Mouse (Mus musculus) cerebellum, postnatal 4 days (tissue): ENCODE measurements around the gene Itpka.
"Not testable (repeated sequence)": the region's sequence is repeated elsewhere in the genome, so short reads cannot be mapped to it uniquely, and the experiment has no call there.

Experiments
- DNase-seq, 2 experiments: peaks; one replicate each; pipeline ENCODE4 v3.0.0; 2022; ENCODE audit warnings: low spot score in 2 of 2, mixed read lengths in 1 of 2

Itpka gene

DNA sequence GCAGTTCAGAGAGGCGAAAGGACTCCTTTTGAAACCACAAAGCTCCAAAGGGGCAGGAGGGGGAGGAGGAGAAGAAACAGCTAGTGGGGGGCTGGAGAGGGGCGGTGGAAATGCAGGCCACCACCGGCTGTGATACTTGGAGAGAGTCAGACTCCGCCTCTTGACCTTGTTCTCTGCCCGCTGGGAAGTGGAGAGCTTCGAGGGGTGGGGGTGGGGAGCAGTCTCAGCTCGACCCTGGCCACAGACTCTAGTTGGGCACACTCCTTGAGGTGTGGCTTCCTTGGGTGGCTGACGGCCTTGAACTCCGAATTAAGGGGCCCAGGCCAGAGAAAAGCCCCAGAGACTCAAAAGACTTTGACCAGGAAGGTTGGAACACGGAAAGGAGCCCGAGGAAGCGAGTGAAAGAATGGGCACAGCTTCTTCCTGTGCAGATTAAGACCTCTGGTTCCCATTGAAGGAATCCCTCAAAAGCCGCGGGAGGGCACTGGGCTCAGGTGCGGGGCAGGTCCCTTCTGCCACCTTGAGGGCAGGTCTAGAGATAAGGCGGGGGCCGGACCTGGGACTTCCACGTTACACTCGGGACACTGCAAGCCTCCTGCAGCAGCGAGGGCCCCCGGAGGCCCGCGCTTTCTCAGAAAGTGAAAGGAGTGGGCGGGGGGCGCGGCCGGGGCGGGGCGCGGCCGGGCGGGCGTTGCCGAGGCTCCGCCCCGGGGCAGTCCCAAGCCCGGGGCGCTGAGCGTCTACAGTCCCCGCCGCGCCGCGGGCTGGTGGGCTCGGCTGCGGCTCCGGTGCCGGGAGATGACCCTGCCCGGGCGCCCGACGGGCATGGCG lies at the start of gene Itpka:
Gene Itpka (plus strand): TSS at position 757 of the 831 bp plus-strand sequence.
- peak in 1 of 2 experiments; percentile 24 for DNase-seq

DNA sequence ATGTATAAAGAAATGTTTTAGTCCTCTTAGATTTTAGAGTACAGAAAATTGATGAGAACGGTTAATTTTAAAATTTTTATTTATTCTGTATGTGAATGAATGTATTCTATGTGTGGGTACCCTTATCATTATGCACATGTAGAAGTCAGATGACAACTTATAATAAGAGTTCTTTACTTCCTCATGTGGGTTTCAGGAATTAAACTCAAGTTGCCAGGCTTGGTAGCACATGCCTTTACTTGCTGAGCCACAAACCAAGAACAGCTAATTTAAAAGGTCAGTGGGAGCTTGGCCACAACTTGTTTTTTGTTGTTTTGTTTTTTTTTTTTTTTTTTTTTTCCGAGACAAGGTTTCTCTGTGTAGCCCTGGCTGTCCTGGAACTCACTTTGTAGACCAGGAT lies 47.3 kb upstream of the Itpka start:
- DNase-seq, result no peak

DNA sequence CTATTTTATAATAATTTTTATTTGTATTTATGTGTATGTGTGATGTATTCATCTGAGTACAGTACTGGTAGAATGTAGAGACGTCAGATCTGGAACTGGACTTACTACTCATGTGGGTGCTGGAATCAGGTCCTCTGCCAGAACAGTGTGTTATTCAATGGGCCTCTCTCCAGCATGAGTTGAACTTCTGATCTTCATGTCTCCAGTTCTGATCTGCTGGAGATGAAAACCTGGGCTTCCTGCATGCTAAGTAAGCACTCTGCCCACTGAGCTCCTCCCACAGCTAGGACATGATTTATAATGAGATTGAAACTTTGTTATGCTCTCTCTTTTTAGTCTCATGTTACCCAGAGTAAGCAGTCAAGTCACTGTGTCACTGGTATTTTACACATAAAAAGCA lies 46.0 kb upstream of the Itpka start:
- no peak for DNase-seq

DNA sequence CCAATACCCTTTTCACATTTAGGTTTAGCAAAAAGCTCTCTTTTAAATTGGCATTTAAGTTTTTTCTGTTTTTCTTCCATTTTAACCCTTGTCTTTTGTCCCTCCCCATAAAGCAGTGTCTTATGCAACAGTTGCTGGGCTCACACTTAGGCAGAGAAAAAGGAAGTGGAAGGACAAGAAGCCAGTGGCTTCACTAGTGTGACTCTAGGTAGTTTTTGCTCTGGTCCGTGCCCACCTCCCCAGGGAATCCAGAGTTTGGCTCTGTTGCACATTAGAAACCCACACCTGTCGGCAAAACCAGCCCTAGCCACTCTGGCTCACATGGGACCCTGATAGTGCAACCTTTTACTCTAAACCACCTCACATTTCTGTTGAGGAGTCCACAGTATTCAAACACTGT lies 43.7 kb upstream of the Itpka start:
- DNase-seq, result no peak

DNA sequence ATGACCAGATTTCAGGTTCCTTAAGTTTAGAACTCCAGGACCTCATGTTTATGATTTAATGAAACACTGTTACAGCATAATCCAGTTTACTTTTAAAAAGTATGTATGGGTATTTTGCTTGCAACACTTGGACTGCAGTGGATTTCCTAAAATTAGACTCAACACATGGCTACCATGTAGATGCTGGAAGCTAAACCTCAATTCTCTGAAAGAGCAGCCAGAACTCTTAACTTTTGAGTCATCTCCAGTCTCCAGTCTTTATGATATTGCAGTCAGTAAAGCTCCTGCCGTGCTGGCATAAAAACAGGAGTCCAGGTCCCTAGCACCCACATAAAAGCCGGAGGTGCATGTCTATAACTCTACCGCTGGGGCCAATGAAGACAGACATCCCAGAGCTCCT lies 42.2 kb upstream of the Itpka start:
- DNase-seq, result no peak

DNA sequence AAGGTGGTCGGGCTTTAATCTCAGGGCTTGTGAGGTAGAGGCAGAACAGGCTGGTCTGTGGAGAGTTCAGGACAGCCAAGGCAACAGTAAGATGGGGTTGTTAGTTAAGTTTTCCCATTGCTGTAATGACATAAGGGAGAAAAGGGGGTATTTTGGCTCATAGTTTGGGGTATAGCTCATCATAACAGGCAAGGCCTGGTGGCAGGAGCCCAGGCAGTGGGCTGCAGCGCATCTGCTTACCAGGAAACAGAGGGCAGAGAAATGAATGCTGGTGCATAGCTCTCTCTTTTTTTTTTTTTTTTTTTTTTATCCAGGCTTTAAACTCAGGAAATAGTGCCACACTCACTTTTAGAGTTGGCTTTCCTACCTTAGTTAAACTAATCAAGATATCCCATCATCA lies 39.0 kb upstream of the Itpka start:
- DNase-seq, result no peak

DNA sequence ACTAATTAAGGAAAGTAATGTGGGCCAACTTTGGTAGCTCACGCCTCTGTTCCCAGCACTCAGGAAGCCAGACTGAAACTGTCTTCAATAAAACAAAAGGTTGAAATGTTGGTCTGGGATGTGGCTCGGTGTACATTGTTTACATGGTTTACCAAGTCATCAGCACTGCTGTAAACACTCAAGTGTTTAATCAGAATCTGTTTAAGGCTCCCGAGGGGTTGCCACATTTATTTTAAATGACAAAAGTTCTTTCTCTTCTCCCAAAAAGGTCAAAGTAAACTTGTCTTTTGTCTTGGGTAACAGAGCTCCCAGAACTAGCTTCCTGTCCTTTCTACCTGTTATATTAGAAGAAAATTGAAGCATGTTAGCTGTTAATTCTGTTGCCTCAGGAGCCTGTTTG lies 34.5 kb upstream of the Itpka start:
- DNase-seq, result no peak

DNA sequence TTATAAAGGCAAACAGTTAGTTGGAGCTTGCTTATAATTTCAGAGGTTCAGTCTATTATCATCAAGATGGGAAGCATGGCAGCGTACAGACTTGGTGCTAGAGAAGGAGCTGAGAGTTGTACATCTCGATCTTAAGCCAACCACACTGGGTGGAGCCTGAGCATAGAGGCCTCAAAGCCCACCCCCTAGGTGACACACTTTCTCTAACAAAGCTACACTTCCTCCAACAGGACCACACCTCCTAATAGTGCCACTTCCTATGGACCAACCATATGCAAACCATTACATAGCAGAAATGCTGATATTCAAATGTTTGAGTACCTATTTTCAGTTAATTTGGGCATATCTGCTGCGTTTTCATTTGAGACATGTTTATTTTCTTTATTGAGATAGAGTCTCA lies 32.1 kb upstream of the Itpka start:
- no peak for DNase-seq

DNA sequence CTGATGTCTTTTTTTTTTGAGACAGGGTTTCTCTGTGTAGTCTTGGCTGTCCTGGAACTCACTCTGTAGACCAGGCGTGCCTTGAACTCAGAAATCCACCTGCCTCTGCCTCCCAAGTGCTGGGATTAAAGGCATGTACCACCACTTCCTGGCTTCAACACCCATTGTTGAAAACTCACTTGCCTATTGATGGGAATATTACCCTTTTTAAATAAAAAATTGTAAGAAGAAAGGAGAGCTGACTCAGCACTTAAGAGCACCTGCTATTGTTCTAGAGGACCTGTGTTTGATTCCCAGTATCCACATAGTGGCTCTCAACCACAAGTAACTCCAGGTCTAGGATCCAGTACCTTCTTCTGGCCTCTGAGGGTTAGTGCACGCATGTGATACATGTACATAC lies 26.3 kb upstream of the Itpka start:
- DNase-seq, result not testable (repeated sequence)

DNA sequence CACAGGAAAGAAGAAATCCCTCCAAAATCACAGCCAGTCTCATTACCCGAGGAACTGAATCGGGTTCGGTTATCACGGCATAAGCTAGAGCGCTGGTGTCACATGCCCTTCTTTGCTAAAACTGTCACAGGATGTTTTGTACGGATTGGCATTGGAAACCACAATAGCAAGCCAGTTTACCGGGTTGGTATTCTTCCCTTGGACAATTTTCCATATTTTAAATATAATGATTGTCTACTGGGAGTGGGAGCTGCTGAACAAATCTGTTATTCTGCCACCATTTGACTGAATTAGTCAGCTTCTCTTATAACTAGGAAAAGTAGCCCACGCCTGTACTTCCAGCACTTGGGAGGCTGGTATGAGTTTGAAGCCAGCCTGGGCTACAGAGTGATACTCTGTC lies 21.1 kb upstream of the Itpka start:
- DNase-seq, result no peak

DNA sequence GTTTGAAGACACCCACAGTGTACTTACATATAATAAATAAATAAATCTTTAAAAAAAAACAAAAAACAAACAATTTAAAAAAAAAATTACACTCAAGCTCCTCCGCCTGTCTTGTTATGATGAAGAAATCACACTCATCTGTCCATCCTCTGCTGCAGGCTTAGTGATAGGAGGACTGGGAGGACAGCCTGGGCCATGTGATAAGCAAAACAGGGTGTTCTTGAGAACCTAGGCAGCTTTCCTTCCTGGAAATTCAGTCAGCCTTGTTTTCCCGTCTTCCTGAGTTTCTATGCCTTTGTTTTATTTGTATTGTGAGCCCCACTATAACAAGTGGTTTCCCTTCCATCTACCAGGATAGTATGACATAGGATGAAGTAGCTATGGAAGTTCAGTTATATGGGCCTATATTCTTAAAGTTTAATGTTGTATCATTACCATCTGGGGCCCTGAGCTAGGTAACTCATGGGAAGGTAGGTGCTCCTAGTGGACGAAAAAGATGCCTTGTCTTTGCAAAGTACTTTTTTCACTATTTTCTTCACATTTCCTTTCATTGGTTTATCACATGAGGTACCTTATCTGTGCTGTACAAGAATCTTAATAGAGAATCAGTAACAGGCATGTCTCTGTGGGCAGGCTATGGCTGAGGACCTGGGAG lies 14.2 kb upstream of the Itpka start:
- DNase-seq, result no peak

DNA sequence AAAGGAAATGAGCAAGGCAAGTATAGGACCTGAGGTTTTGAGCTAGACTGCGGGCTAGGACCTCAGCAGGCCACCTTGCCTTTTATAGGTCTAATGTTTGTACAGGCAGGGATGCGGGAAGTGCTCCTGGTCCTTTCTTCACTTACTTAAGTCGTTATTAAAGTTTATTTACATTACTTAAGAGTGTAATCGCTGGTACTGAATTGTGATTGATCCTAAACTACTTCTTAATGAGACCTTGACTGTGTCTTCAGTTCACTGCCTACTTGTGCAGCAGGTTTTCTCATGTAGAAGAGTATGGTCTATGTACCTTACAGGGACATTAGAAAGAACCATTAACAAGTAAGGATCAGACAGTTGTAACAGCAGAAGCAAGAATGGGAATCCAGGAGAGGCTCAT lies 11.4 kb upstream of the Itpka start:
- DNase-seq, result no peak

DNA sequence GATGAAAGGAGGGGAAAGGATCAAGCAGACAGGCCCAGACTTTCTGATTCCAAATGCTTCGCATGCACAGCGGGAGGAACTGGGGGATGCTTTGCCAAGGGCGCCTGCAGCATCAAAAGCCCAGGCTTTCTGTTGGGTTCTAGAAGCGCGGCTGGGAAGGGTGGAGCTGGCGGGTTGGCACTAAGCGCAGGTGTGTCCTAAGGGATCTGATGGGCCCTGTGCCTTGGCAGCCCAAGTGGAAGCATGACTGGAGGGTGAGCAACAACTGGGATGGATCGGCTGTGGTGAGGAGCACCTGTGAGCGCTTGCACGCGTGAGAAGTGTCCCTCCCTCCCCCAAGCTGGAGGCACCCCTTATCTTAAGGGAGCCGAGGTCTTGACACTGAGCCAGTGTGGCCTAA lies 5.0 kb upstream of the Itpka start:
- no peak for DNase-seq

DNA sequence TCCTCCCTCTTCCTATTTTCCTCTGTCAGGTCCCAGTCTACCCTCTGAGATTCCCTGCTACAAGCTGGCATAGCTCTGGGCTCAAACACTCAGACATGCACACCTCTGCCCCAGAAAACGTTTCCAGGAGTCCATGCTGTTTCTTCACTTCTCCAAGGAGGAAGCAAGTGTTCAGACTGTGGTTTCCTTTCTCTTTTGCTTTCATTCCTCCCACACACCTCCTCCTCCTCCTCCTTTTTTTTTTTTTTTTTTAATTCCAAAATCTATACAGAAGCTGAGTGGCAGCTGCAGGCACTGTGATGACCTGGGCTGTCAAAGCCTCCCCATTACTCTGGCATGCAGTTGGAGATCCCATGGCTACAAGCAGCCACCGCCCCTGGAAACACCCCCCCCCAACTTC lies 1.6 kb upstream of the Itpka start:
- no peak for DNase-seq

DNA sequence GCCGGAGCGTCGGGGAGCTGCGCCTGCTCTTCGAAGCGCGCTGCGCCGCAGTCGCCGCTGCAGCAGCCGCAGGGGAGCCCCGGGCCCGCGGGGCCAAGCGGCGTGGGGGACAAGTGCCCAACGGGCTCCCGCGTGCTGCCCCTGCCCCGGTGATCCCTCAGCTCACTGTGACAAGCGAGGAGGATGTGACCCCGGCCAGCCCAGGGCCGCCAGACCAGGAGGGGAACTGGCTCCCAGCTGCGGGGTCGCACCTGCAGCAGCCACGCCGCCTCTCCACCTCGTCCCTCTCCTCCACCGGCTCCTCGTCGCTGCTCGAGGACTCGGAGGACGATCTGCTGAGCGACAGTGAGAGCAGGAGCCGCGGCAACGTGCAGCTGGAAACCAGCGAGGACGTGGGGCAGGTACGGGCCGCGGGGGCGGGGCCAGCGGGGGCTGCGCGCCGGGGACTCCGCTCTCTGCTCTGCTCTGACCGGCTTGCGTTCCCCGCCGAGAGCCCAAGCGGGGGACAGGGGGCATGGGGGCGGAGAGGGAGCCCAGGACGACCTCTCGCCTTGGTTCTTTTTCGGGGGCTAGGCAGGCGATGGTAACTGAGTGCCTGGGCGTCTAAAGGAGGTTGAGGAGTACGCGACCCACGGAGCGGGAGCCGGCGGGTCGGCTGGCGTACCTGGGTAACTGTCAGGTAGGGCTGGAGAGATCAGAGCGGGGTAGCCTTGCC lies 481 bp downstream of the Itpka start:
- DNase-seq, result peak in 1 of 2 experiments; percentile 12

DNA sequence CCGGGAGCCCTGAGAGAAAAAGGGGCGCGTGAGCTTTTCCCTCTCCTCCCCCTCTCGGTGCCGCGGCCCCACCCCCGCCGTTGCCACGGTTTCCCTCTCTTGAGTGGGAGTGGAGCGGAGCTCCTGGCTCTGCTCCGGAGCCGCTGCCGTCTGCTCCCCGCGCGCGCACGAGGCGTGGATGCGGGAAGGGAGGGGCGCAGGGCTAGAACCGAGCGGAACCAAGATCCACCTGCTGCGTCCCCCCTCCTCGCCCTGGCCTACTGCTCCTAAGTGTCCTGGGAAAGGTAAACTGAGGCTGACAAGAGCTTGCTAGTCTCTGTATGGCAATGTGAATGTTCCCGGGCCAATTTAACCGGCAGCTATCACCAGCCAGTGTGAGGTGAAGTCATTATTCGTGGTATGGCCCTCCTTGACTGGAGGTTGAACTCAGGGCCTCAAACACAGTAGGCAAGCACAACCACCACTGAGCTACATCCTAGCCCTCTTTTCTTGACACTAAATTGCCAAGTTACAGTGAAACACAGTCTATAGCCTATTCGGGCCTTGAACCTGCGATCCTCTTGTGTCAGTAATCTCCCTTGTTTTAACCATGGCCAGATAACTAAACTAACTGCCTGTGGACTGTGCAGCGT lies 1.2 kb downstream of the Itpka start:
- DNase-seq, result no peak

DNA sequence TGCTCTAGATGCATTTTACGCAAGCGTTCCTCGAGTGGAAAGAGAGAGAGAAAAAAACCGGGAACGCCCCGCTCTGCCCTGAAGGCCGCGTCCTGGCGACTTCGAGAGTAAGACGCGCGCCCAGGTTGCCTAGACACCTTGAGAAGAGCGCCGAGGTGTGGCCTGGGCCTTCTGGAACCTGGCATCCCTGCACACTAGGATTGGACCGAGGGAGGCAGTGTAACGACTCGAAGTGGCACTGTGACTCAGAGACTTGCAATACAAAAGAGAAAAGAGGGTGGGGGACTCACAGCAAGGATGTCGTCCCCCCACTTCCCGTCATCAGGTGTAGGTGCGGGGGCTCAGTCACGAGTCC lies 1.6 kb downstream of the Itpka start:
- DNase-seq, result no peak

DNA sequence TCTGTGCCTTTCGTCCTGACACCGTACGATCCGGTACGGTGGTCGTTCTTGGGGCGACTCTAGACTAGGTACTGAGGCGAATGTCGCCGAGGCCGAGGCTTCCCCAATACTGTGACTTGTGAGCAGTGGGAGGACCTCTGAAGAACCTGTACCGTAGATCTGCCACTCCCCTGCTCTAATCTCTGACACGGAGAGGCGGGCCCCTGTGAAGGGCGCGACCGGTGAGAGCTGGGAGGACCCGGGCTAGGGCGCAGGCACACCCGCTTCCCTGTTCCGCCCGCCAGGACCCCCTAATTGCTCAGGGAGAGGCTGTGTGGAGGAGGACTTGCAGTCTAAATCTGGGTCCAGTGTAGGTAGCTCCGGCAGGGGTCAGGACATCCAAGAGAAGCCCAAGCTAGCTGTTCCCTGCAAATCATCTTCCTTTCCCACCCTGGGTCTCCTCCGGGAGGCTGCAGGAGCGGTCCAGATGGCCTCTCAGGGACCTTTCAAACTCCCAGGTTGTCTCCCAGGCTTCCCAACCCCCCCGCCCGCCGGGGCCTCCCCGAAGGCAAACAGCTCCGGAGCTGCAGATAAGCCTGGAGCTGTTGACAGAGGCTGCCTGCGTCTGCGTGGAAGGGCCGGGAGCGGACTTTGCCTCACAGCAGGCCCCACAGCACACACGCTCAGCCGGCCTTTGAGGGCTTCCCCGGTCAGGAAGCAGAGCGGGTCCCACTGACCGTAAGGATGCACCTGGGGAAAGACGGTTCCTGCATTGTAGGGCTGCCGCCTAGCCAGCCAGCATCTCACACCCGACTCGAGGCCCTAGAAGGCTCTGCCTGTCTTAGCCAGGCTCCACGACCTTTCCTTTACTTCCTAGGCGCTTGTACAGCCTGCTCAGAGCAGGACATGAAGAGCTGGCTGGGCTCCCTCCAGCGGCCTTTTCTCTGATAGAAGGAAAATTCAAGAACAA lies 2.3 kb downstream of the Itpka start:
- no peak for DNase-seq

DNA sequence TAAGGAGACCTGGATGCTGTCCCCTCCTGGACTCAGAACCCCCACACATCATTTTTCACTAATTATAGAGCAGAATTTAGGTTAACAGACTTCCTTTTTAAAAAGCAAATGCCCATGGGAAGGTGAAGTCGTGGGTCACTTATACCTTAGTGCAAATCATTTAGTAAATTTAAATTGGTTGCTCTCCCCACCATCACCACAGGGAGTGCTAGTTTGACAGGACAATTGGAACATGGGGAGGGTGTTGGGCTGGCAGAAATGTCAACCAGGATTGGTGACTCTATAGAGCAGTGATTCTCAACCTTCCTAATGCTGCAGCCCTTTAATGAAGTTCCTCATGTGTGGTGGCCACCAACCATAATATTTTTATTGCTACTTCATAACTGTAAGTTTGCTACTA lies 3.1 kb downstream of the Itpka start:
- DNase-seq, result no peak

DNA sequence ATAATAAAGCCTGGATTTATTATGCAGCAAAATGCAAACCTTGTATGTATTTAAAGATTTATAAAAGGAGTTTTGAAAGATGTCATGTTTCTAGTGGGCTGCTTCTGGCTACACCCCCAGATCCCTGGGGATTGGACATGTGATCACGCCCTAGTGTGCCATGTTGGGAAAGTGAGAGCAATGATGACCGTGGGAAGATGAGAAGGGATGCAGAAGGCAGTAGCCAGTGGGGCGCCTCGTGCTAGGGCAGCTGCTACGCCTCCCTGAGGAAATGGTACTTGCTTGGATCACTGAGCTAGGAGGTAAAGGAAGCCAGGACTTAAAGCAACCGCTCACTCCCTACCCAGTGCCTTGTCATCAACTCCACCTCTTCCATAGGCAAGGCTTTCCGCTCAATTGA lies 5.4 kb downstream of the Itpka start:
- DNase-seq, result no peak

DNA sequence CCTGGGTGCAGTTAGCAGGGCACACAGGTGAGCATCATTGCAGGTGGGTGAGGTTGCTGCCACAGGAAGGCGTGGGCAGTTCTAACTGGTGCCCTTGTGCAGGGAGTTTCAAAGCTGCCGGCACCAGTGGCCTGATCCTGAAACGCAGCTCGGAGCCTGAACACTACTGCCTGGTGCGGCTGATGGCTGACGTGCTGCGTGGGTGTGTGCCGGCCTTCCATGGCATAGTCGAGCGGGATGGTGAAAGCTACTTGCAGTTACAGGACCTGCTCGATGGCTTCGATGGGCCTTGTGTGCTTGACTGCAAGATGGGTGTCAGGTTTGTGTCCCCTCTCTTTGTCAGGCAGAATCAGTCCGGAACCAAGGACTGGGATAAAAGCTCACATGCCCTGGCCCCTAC lies 7.1 kb downstream of the Itpka start:
- DNase-seq, result no peak
